Mouse (Mus musculus): ENCODE measurements around the gene Itpk1.

The Itpk1 gene

DNA sequence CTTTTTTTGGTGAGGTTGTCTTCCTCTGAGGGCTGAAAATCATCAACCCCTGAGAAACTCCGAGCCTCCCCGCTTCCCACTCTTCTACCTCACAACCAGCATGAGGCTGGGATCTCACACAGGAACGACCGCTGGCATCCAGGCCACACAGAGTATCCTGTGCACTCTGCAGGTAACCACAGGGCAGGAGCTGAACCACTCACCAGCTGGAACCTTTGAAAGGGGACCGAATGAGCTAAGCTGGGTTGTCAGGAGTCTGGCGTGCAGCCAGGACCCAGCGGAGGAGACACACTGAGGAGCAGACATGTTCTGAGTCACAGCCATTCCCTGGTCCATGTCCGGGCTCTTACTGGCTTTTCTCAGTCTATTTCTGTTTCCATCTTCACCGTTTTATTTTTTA, 111.0 kb downstream of the Itpk1 start:
- peak; percentile 26 for DNase-seq (ENCODE audit: low spot score)

- no peak for DNase-seq (ENCODE audit: low spot score)
These were observed 113.9 kb downstream of the Itpk1 start for GRCm38 (mm10) chr12:102590711-102591360.

- no peak for DNase-seq (ENCODE audit: low spot score)
These were observed 117.6 kb downstream of the Itpk1 start for GRCm38 (mm10) chr12:102587106-102587505.

DNA sequence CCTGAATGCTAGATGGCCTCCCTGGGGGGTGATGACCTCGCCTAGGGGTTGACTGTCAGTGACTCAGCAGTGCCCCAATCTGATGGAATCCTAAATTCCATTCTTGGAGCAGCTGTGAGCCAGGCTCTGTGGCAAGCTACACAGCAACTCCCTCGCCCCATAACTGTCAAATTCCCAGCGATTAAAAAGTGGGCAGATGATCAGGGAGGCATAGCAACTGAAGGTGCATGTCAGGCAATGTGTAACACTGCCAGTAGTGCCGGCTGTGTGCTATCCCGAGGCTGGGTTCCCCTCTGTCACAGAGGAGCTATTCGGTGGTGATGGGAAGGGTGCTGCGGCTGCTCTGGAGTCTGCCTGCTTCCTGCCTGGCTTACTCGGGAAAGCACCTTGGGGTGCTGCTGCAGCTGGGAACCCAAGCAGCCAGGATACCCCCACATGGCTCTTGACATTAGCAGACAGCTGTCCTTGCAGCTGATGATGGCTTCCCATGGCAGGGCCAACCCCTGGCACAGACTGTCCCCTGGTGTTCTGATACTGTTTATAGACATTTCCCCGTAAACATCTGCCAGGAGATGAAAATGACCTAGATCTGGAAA, 118.3 kb downstream of the Itpk1 start:
- DNase-seq (ENCODE audit: low spot score): no peak

- no peak for DNase-seq (ENCODE audit: low spot score)
These were observed 119.3 kb downstream of the Itpk1 start for GRCm38 (mm10) chr12:102585390-102585789.

DNA sequence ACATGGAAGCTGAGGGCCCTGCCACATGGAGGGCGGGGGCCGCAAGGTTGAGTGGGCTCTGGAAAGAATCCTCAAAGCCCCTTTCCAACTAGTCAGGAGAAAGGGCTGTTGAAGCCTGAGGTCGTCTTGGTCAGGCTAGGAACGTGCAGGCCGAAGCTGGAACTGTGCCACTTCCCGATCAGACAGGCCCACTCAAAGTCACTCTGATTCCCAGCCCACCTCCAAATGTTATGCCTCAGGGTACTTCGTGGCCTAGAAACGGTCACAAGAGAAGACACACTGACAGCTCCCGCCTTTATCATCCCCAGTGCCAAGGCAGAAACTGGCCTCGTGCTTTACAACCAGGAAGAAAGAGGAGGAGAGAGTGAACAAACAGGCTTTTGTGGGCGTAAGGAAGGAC, 122.3 kb downstream of the Itpk1 start:
- DNase-seq (ENCODE audit: low spot score): no peak

- DNase-seq (ENCODE audit: low spot score): no peak
These were observed 123.0 kb downstream of the Itpk1 start for GRCm38 (mm10) chr12:102581579-102582196.

DNA sequence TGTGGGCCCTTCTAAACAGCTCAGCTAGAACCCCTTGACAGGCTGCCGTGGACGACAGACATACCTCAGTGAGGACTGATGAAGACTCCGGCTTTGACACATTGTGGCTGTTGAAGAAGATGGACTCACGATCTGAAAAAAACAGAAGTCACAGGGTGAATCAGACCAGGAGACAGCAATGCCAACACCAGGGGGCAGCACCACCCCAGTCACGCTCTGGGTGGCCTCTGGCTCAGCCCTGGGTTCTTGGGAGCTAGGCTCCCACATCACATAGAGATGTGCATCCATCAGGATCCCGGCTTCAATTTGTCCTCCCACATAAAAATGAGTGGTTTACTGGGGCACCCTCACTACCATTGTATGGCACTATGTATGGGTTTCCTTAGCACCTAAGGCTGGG, 125.7 kb downstream of the Itpk1 start:
- DNase-seq (ENCODE audit: low spot score): peak; percentile 80

DNA sequence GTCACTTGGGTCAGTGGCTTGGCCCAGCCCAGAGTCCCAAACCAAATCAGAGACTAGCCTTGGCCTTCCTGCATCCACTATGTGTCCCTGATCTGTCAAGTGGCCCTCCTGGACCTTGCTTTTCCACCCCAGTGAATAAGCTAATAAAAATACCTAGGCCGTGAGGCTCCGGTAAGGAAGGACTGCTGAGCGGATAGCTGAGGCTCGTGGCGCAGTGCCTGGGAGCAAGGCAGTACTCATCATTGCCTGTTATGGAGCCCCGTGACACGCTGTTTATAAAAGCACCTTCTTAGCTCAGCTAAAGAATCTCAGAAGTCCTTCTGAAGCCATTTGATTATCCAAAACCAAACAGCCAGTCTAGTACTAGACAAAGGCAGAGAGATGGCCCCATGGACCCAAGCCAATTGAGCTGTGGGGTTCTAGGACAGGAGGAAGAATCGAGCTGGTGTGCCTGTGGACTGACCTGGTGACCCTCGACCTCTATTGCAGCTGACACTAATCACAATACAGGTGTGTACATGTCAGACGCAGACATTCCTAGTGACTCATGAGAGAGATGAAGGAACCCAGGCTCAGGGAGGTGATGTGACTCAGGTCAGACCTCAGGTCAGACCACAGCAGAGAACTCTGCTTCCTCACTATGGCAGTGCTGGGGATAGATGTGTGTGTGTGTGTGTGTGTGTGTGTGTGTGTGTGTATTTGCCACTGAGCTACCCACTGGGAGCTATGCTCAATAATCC, 127.9 kb downstream of the Itpk1 start:
- DNase-seq (ENCODE audit: low spot score): no peak

DNA sequence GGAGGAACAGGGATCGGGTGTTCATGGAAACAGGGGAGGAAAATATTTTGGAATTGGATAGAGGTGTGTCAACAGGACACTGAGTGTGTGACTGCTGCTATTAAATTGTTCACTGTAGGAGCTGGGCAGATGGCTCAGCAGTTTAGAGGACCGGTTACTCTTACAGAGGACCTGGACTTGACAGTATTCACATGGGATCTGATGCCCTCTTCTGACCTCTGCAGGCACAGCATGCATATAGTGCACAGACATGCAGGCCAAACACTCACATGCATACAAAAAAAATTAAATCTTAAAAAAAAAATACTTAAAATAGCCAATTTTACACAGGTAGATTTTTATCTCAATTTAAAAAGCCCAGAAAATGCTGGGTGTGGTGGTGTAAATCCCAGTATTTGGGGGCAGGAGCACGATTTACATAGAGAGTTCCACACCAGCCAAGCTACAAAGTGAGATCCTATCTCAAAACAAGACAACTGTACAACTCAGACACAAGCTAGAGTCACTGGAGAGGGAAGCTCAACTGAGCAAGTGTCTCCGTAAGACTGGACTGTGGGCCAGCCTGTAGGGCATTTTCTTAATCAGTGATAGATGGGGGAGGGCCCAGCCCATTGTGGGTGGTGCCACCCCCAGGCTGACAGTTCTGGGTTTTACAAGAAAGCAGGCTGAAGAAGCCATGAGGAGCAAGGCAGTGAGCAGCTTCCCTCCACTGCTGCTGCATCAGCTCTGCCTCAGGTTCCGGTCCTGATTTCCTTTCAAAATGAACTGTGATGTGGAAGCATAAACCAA, 129.0 kb downstream of the Itpk1 start:
- no peak for DNase-seq (ENCODE audit: low spot score)

DNA sequence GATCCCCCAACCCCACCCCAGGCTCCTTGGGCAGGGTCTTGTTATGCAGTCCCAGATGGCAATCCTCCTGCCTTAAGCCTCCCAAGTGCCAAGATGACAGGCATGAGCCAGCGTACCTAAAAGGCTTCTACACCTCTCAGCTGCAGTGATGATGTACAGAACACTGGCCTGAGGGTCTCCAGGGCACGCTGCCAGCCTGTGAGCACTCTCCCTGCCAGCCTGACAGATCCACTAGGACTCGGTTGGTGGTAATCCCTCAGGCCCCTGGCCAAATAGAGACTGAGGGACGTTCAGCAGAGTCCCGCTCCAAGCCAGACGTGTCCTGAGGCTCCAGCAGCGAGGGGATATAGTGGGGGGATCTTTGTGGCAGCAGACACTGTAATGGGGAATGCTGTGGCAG, 131.7 kb downstream of the Itpk1 start:
- no peak for DNase-seq (ENCODE audit: low spot score)

DNA sequence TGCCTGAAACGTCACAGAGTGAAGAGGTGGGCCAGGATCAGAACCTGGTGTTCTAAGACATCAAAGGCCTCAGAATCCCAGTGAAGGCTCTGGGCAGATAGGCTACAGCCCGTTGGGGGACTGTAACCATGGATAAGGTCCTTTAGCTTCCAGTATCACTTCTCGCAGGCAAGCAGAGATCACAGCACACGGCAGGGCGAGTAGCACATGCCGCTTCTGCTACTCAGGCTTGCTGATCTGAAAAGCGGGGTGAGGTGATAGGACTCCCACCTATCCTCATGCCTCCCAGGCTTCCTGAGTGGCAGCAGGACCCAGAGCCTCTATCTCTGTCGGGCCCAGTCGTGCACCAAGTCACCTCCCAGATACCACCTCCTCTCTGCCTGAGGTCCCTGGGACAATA, 133.1 kb downstream of the Itpk1 start:
- DNase-seq (ENCODE audit: low spot score): no peak

DNA sequence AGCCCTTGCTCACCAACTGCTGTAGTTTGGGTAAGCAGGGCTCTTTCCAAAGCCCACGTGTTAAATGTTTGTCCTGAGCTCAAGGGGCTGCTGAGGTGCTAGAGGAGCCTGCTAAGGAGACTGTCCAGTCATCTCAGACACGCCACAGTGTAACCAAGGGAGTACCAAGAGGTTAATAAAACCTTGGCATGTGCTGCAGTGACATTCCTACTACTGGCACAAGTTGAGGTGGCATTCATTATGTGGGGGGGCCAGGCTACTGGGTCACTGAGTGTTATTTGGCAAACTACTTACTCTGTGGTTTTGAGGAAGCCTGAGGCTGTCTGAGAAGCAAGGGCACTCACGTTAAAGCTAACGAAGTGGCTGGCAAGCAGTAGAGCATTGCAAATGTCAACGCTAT, 134.0 kb downstream of the Itpk1 start:
- no peak for DNase-seq (ENCODE audit: low spot score)

- DNase-seq (ENCODE audit: low spot score): no peak
These were observed 134.6 kb downstream of the Itpk1 start for GRCm38 (mm10) chr12:102570111-102570510.

- no peak for DNase-seq (ENCODE audit: low spot score)
These were observed 136.5 kb downstream of the Itpk1 start for GRCm38 (mm10) chr12:102568219-102568618.

DNA sequence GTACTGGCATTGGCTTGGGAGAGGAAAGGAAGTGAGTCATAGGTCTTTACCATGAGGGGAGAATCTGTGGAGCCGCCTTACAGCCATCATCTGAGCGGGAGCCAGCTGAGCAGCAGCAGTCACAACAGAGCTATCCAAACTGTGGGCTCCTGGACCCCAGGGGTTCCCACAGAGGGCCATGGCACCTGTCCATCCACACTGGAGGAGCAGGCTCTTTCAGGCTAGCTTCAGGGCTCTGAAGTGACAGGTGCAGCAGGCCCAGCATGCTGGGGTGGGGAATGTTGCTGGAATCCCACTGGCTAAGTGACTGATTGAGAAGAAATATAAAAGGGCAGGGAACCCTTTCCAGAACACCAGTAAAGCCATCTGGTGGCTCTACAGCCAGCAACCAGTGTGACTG, 137.8 kb downstream of the Itpk1 start:
- no peak for DNase-seq (ENCODE audit: low spot score)

DNA sequence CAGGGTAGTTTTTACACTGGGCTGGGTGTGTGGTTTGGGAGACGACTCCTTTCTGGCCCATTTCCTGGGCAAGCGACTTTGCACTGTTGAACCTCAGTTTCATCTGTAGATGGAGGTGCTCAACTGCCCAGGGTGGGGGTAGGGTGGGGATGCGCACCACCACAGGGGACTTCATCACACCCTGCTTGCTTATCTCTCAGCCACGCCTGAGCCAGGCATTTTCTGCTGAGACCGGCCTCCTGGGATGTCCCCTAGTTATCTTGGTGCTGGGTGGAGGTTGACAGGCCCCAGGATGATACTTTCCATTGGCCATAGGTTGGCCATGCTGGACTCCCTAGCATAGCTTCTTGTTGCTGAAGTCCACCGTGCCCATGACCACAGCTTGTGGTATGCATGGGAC, 139.6 kb downstream of the Itpk1 start:
- DNase-seq (ENCODE audit: low spot score): no peak

- no peak for DNase-seq (ENCODE audit: low spot score)
These were observed 147.4 kb downstream of the Itpk1 start for GRCm38 (mm10) chr12:102557372-102557771.

DNA sequence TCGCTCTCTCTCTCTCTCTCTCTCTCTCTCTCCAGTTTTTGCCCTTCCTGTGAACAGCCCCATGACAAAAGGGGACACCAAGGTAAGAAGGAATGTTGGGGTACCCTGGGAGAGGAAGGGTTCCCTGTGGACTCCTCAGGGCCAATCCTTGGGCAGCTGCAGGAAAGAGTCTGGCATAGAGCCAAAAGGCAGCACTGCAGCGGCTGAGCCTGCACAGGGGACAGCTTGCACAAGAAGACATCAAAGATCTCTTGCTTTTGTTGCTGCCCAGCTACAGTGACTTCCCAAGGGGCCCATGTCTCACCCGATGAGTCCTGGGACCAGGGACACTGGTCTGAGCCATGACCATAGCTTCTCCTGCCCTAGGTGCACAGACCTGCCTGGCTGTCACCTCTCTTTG, 148.9 kb downstream of the Itpk1 start:
- no peak for DNase-seq (ENCODE audit: low spot score)

GRCm38 (mm10) chr12:102554721-102555516, 149.8 kb downstream of the Itpk1 start, which contains the start of gene Chga:
Gene Chga (plus strand): TSS chr12:102554969.
- DNase-seq (ENCODE audit: low spot score): peak; percentile 77

GRCm38 (mm10) chr12:102553705-102554275, 150.9 kb downstream of the Itpk1 start:
- DNase-seq (ENCODE audit: low spot score): no peak
